Mouse (Mus musculus): ENCODE measurements at regions not wholly inside any gene's neighbourhood (a gene's known extent, or its start where the extent isn't known, plus 50 kb on each side); places are given as distances from the start of the nearest gene placed in this dataset.

- Histone ChIP-seq H3K27me3 (replicated peaks) (no peaks in the 10 kb centered on the region), H3K4me3 (replicated peaks) (no peak overlapping the region), H3K36me3 (replicated peaks; ENCODE audit: low read length) (no peaks in the 10 kb centered on the region), H3K9me3 (no peaks in the 10 kb centered on the region), H3K4me1 (no peaks in the 10 kb centered on the region)
- no peak for TF ChIP-seq GATA1 (IDR thresholded peaks at IDR 0.05; ENCODE audit: borderline replicate concordance, low read length)
Observed at GRCm38 (mm10) chr2:133345964-133346788, 205.8 kb upstream of the Bmp2 start.

- no peaks in the 10 kb centered on the region for H3K36me3 ChIP-seq (replicated peaks; ENCODE audit: low read length)
- H3K27me3 ChIP-seq (replicated peaks): peaks cover under 1% of the 10 kb centered on the region
- H3K4me3 ChIP-seq (replicated peaks): no peak overlapping the region
Observed at GRCm38 (mm10) chr2:133346789-133347424, 205.1 kb upstream of the Bmp2 start.

GRCm38 (mm10) chr2:133351306-133351705 is 200.7 kb upstream of the Bmp2 start:
- H3K27me3 ChIP-seq (replicated peaks): peaks cover 1% of the 10 kb centered on the region
- no peak for TF ChIP-seq GATA1 (IDR thresholded peaks at IDR 0.05; ENCODE audit: borderline replicate concordance, low read length)
- no peak for TF ChIP-seq FLI1 (IDR thresholded peaks at IDR 0.05; ENCODE audit: low read length)
- no peaks in the 10 kb centered on the region for H3K9me3 ChIP-seq
- H3K4me1 ChIP-seq: no peaks in the 10 kb centered on the region
- no peaks in the 10 kb centered on the region for H3K36me3 ChIP-seq (replicated peaks; ENCODE audit: low read length)
- H3K4me3 ChIP-seq (replicated peaks): no peak overlapping the region

More at GRCm38 (mm10) chr2:133346789-133347424, 205.1 kb upstream of the Bmp2 start:
- TF ChIP-seq GATA1 (IDR thresholded peaks at IDR 0.05; ENCODE audit: borderline replicate concordance, low read length): no peak
- TF ChIP-seq FLI1 (IDR thresholded peaks at IDR 0.05; ENCODE audit: low read length): no peak
- Histone ChIP-seq H3K4me1 (no peaks in the 10 kb centered on the region), H3K9me3 (no peaks in the 10 kb centered on the region)

- TF ChIP-seq GATA1 (IDR thresholded peaks at IDR 0.05; ENCODE audit: borderline replicate concordance, low read length) (no peak), FLI1 (IDR thresholded peaks at IDR 0.05; ENCODE audit: low read length) (no peak)
- Histone ChIP-seq H3K9me3 (no peaks in the 10 kb centered on the region), H3K27me3 (replicated peaks) (peaks cover 1% of the 10 kb centered on the region), H3K36me3 (replicated peaks; ENCODE audit: low read length) (no peaks in the 10 kb centered on the region), H3K4me3 (replicated peaks) (no peak overlapping the region), H3K4me1 (no peaks in the 10 kb centered on the region)
Observed at GRCm38 (mm10) chr2:133352800-133353199, 199.2 kb upstream of the Bmp2 start.

GRCm38 (mm10) chr2:133362693-133363443 is 189.1 kb upstream of the Bmp2 start:
- no peaks in the 10 kb centered on the region for H3K36me3 ChIP-seq (replicated peaks; ENCODE audit: low read length)
- no peak overlapping the region for H3K4me3 ChIP-seq (replicated peaks)
- H3K9me3 ChIP-seq: no peaks in the 10 kb centered on the region
- peaks cover 3% of the 10 kb centered on the region for H3K27me3 ChIP-seq (replicated peaks)
- TF ChIP-seq GATA1 (IDR thresholded peaks at IDR 0.05; ENCODE audit: borderline replicate concordance, low read length) (no peak), FLI1 (IDR thresholded peaks at IDR 0.05; ENCODE audit: low read length) (no peak)
- no peaks in the 10 kb centered on the region for H3K4me1 ChIP-seq

GRCm38 (mm10) chr2:133371490-133372215 is 180.3 kb upstream of the Bmp2 start:
- Histone ChIP-seq H3K27me3 (replicated peaks) (peaks cover 3% of the 10 kb centered on the region), H3K36me3 (replicated peaks; ENCODE audit: low read length) (no peaks in the 10 kb centered on the region), H3K4me1 (peaks cover 10% of the 10 kb centered on the region), H3K4me3 (replicated peaks) (no peak overlapping the region), H3K9me3 (no peaks in the 10 kb centered on the region)
- no peak for TF ChIP-seq GATA1 (IDR thresholded peaks at IDR 0.05; ENCODE audit: borderline replicate concordance, low read length)

GRCm38 (mm10) chr2:133373543-133373942 is 178.4 kb upstream of the Bmp2 start:
- peaks cover 10% of the 10 kb centered on the region for H3K4me1 ChIP-seq
- no peak for TF ChIP-seq FLI1 (IDR thresholded peaks at IDR 0.05; ENCODE audit: low read length)
- TF ChIP-seq GATA1 (IDR thresholded peaks at IDR 0.05; ENCODE audit: borderline replicate concordance, low read length): no peak
- H3K4me3 ChIP-seq (replicated peaks): no peak overlapping the region
- no peaks in the 10 kb centered on the region for H3K9me3 ChIP-seq
- H3K36me3 ChIP-seq (replicated peaks; ENCODE audit: low read length): no peaks in the 10 kb centered on the region
- no peaks in the 10 kb centered on the region for H3K27me3 ChIP-seq (replicated peaks)

- TF ChIP-seq GATA1 (IDR thresholded peaks at IDR 0.05; ENCODE audit: borderline replicate concordance, low read length) (no peak), FLI1 (IDR thresholded peaks at IDR 0.05; ENCODE audit: low read length) (no peak)
- Histone ChIP-seq H3K9me3 (no peaks in the 10 kb centered on the region; the same call in 1 of the 2 replicates), H3K4me1 (peaks cover 13% of the 10 kb centered on the region), H3K4me3 (replicated peaks) (no peak overlapping the region), H3K27me3 (replicated peaks) (peaks cover 7% of the 10 kb centered on the region), H3K36me3 (replicated peaks; ENCODE audit: low read length) (no peaks in the 10 kb centered on the region)
Observed at GRCm38 (mm10) chr2:133381054-133381453, 170.9 kb upstream of the Bmp2 start.

- no peaks in the 10 kb centered on the region; the same call in 1 of the 2 replicates for H3K9me3 ChIP-seq
- no peak overlapping the region for H3K4me3 ChIP-seq (replicated peaks)
- no peak for TF ChIP-seq GATA1 (IDR thresholded peaks at IDR 0.05; ENCODE audit: borderline replicate concordance, low read length)
- TF ChIP-seq FLI1 (IDR thresholded peaks at IDR 0.05; ENCODE audit: low read length): no peak
- H3K36me3 ChIP-seq (replicated peaks; ENCODE audit: low read length): no peaks in the 10 kb centered on the region
- peaks cover 12% of the 10 kb centered on the region for H3K27me3 ChIP-seq (replicated peaks)
- peaks cover 13% of the 10 kb centered on the region for H3K4me1 ChIP-seq
Observed at GRCm38 (mm10) chr2:133383135-133383920, 168.6 kb upstream of the Bmp2 start.

Measured in megakaryocyte, embryonic 14.5 days (primary cell).